Mouse (Mus musculus) brain, embryonic 18.5 days (tissue): Measurements from ENCODE around the gene Lingo1.

Source experiments
- DNase-seq: peaks from one replicate; pipeline ENCODE4 v3.0.0-alpha.2; 2012; ENCODE audit warnings: low read depth, low spot score

The Lingo1 gene

DNA sequence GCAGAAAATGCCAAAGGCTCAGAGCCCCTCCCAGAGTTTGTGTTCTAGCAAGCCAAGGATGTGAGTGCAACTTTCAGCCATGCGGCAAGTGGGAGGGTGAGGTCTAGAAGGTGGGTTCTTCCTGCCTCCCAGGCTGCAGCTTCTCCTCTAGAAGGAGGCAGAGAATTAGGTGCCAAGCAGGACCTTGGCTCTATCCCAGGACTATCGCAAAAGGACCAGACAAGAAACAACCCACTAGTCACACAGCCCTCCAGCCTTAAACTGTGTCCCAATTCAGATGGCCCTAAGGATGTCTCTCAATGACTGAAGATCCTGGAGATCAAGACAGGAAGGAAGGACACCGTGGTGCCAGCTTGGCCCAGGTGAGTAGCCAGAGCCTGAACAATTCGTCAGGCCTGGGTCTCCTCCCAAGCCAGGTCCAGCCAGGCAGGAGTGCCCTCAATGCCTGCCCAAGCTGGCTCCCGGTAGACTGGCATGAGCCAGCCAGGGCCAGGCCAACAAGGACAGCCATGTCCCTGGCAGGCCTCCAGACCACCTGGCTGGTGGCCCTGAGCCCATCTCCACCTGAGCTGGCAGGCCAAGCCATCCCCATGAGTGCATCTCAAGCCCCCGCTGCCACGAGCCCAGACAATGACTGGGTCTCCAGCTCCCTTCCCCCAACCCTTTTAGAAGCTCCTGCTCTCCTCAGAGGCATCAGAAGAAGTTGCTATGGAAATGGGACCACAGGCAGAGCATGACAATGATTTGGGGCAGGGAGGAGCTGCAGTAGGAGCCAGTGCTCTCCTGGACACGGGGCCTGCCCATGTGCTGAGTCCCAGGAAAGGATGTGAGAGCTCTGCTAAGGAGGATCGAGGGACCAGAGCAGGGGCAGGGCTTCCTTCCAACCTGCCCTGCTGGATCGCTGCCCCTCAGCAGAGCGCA lies 19.1 kb downstream of the Lingo1 start:
- no peak for DNase-seq

DNA sequence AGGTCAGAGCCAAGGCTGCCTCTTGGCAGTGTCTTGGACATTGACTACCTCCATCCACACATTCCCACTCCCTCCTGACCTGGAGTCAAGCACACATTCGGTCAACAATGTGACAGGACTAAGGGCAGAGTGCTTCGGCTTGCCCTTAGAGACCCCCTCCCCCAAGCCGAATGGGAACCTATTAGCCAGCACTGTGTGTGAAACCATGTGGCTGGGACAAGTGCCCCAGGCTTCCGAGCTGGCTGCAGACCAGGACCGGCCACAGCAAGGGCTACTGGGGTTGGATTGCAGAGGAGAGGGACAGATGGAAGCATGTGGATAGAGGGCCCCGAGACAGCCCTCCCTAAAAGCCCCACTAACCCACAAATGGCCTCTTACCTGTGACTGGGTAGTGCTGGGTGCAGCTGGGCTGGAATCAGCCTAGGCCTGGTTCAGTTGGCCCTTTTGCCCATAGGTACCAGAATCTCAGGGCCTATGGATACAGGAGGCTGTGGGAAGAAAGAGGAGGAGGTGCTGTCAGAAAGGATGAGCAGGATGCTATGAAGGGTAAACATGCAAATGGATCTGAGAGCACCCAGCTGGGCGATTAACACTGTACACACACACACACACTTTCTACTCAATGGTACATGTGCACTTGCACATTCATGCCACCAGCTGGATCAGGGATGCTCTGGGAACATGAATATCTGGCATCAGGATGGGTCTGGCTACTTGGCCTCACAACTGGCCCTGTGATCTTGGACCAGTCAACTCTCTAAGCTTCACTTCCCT lies 20.9 kb downstream of the Lingo1 start:
- DNase-seq, result no peak

DNA sequence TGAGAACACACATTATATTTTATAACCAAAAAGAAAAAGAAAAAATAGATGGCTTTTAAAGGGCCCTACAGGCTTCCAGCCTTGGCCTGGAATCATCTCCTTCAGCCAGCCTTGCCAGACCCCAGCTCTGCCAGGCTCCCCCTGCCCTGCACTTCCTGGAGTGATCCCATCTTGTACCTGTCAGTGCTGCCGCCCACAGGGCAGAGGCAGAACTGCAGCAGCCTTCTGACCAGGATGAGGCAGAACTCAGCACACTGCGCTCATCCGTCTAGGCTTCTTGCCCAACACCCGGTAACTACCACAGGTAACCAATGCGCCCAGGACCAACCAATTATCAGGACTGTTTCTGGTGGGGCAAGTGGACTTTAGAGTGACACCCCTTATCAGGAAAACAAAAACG lies 22.0 kb downstream of the Lingo1 start:
- no peak for DNase-seq

DNA sequence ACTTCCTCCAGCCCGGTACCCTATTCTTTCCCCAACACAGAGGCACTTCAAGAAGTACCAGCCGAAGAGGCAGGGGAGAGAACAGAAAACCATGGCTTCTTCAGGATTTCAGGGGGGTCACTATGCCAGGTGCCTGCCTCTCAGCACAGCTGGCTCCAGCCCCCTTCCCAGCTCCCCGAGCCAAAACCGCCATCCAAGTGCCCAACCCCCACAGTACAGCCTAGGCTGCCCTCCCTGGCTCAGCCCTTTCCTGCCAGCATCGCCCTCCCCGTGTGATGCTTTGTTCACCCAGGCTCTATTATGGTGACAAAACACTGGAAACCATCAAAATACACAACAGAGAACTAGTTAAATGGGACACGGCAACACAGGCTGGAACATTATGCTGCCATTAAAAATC lies 22.6 kb downstream of the Lingo1 start:
- no peak for DNase-seq

DNA sequence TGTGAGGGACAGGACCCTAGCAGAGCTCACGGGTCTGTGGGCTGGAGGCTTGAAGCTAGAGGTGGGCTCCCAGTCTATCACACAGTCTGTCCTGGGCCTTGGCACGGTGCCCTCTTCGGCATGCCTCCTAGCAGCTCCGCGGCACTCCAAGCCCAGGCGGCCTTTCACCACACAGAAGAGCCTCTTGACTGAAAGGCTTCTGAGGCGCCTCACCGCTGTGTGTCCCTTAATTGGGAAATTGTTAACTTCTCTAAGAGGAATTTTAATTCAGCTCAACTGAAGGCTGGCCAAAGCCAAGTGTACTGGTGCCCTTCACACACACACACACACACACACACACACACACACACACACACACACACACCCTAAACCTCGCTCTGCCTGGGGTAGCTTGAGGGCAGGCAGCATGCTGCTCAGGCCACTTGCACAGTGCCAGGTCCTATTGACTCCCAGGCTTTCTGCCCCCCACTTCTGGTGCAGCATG lies 28.6 kb downstream of the Lingo1 start:
- no peak for DNase-seq

DNA sequence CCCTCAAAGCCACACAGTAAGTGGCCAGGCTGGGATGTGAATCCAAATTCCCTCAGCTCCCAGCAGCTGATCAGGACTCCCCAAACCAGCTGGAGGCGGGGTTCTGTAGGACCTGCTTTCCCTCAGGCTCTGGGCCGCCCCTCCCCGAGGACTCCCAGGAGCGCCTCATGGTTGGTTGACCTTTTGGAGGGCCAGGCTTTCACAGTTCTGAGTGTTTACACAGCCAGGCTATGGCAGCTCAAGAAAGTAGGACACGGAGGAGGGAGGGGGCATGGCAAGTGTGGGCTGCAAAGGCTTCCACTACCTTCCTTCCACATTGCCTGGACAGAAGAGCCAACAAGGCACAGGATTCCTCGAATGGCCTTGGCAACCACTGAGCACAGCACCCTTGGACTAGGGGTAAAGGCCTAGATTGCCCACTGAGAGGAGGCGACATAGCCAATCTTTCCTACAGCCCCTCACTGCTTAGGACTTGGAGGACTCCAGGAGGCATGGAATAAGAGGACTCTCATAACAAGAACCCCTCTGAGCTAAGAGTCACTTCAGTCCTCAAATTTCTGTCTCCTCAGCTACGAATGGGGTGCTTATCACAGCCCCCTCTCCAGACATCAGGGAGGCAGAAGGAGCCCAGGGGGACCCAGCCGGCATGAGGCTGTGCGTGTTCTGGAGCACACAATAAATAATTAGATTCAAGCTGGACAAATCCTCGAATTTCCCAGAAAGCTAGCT lies 29.5 kb downstream of the Lingo1 start:
- DNase-seq, result no peak

DNA sequence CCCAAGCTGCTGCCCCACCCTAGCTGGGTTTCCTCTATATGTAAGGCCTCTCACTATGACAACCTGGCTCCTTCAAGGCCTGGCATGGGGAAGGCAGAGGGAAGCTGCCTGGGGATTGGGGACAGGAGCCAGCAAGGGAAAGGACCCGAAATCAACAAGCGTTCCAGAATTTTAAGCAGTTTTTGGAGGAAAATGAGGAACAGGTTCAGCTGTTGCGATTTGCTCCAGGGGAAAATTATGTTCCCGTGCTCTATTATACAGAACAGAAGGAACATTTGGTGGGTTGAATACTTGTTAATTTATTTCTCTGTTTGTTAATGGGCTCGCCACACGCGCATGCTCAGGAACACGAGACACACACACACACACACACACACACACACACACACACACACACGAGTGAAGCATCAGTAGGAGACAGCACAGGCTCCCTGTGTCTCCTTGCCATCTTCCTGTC lies 34.1 kb downstream of the Lingo1 start:
- peak; percentile 67 for DNase-seq

DNA sequence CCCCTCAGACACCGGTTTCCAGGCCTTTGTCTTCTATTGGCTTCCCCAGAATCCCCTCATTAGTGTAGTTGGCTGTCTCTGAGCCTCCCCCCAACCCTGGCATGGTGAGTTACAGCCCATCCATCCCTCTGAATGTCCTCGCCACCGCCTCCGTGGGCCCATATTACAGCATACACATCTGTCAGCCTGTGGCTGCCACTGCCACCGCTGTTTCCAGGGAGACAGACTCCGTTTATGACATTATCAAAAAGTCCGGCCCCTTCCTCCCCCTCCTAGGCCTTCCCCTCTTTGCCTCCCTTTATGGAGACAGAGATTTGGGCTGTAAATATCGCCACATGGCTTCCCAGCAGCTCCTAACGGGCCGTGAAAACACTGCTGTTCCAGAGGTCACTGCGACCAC lies 38.5 kb downstream of the Lingo1 start:
- DNase-seq, result no peak

DNA sequence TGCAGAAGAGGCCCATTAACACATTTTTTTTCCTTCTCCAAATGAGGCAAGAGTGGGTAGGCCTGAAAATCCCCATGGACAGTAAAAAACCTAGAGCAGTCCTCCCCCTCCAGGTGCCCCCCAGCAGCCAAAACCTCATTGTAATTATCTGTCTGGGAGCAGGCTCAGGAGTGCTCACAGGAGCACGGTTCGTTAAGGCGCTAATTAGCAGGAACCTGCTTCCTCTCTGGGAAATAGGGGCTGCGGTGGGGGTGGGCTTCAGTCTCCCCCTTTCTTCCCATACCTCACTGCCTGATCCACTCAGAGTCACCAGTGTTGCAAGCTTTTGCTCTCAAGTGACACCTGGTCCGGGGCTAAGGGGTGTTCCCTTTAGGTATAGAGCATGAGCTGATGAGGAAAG lies 41.1 kb downstream of the Lingo1 start:
- DNase-seq, result no peak

DNA sequence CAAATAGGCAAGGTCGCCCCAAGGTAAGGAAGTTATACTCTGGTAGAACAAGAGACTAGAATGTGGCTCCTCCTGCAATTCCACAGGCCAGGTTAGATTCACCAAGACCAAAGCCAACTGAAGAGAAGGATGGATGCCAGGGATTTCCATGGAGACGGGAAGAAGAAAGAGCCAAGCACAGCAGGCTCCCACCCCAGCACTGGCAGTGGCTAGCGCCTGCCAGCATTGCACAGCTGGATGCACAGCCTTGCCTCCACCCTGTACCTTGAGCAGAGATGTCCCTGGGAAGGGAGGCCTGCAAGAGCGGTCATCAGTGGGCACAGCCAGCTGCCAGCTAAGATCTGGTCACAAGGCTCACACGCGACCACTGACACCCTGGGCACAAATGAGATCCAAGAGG lies 42.9 kb downstream of the Lingo1 start:
- no peak for DNase-seq

DNA sequence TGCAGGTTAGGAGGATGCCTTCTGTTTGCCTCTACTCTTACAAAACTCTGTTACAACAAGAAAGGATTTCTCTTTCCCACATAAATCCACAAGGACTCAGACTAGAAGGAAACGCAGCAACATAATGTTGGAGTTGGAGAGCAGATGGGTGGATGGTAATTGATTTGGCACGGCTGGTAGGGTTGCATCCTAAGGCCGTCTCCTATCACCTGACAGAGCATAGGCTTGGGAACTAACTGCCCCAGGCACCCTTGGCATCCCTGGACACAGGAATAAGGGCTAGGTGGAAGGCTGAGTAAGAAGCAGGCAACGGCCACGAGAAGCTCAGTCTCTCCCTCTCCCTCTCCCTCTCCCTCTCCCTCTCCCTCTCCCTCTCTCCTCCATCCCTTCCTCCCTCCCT lies 48.2 kb downstream of the Lingo1 start:
- DNase-seq, result no peak

DNA sequence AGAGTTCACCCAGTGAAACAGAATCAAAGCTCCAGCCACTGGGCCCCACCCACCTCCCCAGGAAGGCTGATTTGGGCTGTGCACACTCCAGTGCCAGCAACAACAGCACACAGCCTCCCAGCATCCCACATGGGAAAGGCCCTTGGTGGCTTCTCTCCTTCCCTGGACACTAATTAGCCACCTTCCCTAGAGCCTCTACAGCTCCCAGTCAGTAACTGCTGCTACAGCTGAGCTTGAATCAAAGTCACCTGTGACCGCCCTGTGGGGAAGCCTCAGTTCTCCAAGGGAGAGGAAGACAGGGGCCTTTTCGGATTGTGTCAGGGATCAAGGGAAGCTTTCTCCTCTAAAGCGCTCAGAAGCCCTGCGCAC lies 49.4 kb downstream of the Lingo1 start:
- DNase-seq, result no peak

DNA sequence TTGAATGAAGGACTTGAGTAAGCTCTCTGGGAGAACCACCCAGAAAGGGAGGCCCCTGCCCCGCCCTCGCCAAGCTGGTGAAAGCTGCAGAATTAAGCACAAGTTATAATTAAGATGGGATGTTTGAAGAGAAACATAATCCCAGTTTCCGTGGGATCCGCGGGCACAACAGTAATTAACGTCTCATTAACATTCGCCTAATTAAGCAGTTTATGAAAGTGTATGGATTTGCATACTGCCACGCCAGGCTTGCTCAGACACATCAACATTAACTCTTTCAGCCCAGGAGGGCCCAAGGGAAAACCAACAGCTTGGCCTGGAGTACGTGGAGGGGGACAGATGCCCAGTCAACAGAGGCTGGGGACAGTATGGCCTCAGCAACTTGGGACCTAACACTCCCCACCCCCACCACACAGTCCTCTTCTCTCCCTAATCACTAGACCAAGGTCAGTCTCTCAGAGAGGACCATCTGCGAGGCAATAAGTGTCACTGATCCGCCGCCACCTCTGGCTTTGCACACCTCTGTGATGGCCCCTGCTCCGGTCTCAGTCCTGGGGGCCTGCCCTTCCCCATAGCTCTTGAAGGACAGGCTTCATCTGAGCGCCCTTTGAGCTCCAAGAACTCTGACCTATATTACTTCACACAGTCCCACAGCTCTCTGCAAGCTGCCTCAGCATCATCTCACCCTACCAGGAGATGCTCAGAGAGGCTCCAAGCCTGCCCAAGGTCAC lies 49.9 kb downstream of the Lingo1 start:
- no peak for DNase-seq

DNA sequence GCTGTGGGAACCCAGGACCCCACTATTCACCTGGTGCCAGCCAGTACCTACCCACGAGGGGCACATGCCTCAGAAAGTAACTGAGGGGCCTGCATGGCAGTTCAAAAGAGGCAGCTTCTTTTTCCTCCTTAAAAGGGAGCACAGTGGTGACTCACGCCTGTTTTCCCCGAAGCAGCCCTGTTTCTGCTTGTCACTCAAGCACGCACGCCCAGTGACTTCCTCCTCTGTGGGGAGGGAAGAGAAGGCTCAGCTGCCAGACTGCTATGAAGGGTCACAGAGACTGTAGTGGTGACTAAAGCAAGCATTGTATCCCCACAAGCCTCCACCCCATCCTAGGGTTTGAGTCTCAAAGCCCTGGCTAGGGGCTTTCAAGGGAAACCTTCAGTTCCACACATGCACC lies 51.9 kb downstream of the Lingo1 start:
- no peak for DNase-seq

DNA sequence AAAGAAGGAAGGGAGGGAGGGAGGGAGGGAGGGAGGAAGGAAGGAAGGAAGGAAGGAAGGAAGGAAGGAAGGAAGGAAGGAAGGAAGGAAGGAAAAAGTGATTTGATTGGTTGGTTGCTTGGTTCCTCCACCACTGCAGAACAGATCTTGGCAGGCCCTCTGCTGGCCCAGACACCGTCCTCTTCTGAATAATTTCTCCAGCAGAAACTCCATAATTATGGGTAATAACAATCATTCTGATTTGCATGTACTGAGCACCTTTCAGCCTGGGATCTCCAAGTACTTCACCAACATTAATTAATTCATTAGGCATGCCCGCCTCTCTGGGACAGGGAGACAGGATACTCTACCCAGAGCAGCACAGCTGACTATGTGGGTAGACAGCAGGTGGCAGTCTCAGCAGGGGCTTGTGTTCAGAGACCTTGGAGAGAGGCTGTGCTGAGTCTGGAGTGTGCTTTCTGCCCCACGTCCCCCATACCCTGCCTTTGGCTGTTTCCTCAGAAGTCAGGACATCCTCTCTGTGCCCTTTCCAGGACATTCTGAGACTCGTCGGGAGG lies 57.0 kb downstream of the Lingo1 start:
- DNase-seq, result no peak

DNA sequence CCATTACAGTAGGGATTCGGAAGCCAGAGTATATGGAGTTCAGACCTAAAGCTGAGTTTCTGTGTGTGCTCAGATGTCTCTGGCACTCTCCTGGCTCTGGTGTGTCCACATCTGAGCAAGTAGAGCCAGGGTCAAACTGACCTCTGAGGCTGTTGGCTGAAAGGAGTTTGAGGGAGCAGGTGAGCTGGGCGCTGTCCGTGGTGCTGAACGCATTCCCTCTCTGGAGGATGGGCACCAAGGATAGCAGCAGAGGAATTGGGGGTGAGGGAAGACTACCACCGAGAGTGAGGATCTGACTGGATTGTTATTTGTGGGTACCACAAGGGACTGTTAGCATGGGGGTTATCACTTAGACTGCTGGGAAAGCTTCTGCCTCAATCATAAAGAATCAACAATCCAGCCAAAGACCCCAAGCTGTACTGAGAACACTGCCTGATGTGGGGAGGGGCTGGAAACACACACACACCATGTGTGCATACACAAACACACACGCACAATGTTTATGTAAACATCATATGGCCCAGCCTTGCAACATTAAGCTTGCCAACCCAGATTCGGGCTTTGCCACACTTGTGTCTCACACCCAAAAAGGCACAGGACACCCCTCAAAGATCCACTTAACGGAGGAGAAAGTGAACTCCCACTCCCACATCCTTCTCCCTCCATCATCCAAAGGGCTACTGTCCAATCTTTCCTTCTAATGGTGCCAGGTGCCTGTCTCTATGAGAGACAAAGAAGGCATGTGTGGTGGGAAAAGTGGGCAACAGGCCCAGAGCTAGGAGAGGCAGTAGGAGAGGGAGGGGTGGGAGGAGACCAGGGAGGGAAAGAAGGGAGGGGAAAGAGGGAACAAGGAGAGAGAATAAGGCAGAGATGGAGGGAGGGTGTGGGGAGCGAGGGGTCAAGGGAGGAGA lies 57.8 kb downstream of the Lingo1 start:
- DNase-seq, result peak; percentile 80

DNA sequence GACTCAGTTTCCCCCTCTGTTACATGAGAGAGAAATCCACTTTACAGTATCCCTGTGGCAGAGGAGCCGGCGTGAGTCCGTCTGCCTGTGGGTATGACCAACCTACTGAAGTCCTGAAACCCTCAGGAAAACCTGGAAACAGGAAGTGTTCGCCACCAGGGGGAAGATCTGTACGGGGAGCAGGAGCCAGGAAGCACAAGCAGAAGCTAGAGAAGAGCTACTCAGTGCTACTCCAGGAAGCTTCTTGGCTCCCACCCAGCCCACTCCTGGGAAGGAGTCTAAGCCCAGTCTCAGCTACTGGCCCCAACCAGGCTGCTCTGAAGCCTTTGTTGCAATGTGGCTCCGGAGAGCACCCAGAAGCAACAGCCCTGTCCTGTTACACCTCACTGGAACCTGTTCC lies 61.9 kb downstream of the Lingo1 start:
- no peak for DNase-seq

DNA sequence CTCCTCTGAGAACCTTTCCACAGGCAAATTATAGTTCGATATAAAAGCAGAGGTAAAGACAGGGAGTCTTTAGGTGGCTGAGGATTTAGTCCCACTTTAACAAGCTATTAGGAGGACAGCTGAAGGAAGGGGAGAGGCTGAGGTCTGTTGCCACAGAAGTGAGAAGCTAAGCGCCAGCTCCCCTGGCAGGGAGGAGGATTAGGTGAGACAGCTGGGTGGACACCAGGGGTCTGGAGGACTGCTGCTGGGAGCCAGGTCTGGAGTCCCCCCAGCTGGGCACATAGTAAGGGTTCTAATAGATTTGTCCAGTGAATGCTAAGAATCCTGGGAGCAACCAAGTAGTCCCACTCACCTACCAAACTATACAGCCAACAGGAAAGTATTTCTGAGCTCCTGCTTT lies 65.3 kb downstream of the Lingo1 start:
- DNase-seq, result no peak

DNA sequence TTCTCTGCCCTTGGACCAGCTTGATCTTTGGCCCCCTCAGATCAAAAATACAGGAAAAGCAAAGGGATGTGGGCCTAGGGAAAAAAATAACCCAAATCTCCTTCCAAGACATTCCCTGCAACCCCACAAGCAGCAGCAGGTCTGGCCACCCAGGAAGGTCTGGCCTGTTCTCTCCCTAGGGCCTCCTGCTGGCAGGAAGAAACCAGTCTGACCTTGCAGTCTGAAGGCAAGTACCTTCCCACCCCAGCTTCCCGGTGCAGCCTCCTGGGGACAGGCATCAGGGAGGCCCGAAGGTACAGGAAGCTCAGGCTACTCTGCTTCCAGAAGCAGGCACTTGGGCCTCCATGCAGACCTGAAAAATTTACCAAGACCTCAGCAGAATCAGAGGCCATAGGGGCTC lies 67.1 kb downstream of the Lingo1 start:
- DNase-seq, result no peak
